Mouse (Mus musculus): ENCODE results near the gene Rpl27a.

The Rpl27a gene

GRCm38 (mm10) chr7:109525740-109526663, 7.1 kb downstream of the Rpl27a start:
- DNase-seq (ENCODE audit: low spot score): no peak

GRCm38 (mm10) chr7:109527536-109527935, 8.6 kb downstream of the Rpl27a start:
- DNase-seq (ENCODE audit: low spot score): no peak

- no peak for DNase-seq (ENCODE audit: low spot score)
Observed at GRCm38 (mm10) chr7:109528356-109528755, 9.4 kb downstream of the Rpl27a start.

- DNase-seq (ENCODE audit: low spot score): no peak
Observed at GRCm38 (mm10) chr7:109529741-109530140, 10.8 kb downstream of the Rpl27a start.

- no peak for DNase-seq (ENCODE audit: low spot score)
Observed at GRCm38 (mm10) chr7:109531501-109531900, 12.6 kb downstream of the Rpl27a start.

GRCm38 (mm10) chr7:109532691-109533090, 13.7 kb downstream of the Rpl27a start:
- no peak for DNase-seq (ENCODE audit: low spot score)

GRCm38 (mm10) chr7:109533129-109533528, 14.2 kb downstream of the Rpl27a start:
- DNase-seq (ENCODE audit: low spot score): no peak

- DNase-seq (ENCODE audit: low spot score): no peak
Observed at GRCm38 (mm10) chr7:109533888-109534287, 14.9 kb downstream of the Rpl27a start.

- no peak for DNase-seq (ENCODE audit: low spot score)
Observed at GRCm38 (mm10) chr7:109534921-109535320, 16.0 kb downstream of the Rpl27a start.

GRCm38 (mm10) chr7:109536451-109536946, 17.6 kb downstream of the Rpl27a start:
- DNase-seq (ENCODE audit: low spot score): no peak

- DNase-seq (ENCODE audit: low spot score): no peak
Observed at GRCm38 (mm10) chr7:109540902-109541301, 22.0 kb downstream of the Rpl27a start.

- no peak for DNase-seq (ENCODE audit: low spot score)
Observed at GRCm38 (mm10) chr7:109541609-109542363, 22.8 kb downstream of the Rpl27a start.

GRCm38 (mm10) chr7:109542364-109542628, 23.3 kb downstream of the Rpl27a start:
- DNase-seq (ENCODE audit: low spot score): no peak

- no peak for DNase-seq (ENCODE audit: low spot score)
Observed at GRCm38 (mm10) chr7:109544792-109545191, 25.8 kb downstream of the Rpl27a start.

- DNase-seq (ENCODE audit: low spot score): no peak
Observed at GRCm38 (mm10) chr7:109545255-109545993, 26.5 kb downstream of the Rpl27a start.

- no peak for DNase-seq (ENCODE audit: low spot score)
Observed at GRCm38 (mm10) chr7:109546186-109546585, 27.2 kb downstream of the Rpl27a start.

- DNase-seq (ENCODE audit: low spot score): no peak
Observed at GRCm38 (mm10) chr7:109546726-109547125, 27.8 kb downstream of the Rpl27a start.

- DNase-seq (ENCODE audit: low spot score): no peak
Observed at GRCm38 (mm10) chr7:109559536-109559935, 40.6 kb downstream of the Rpl27a start.

- no peak for DNase-seq (ENCODE audit: low spot score)
Observed at GRCm38 (mm10) chr7:109561466-109562153, 42.7 kb downstream of the Rpl27a start.

- no peak for DNase-seq (ENCODE audit: low spot score)
Observed at GRCm38 (mm10) chr7:109562154-109562599, 43.2 kb downstream of the Rpl27a start.

GRCm38 (mm10) chr7:109562676-109563075, 43.7 kb downstream of the Rpl27a start:
- DNase-seq (ENCODE audit: low spot score): no peak

Data from c-Kit-positive CD71-positive TER-119-positive erythroid progenitor cells, embryonic 14.5 days (primary cell).